Mouse (Mus musculus) intestine, embryonic 15.5 days (tissue): ENCODE measurements around the gene Taf8. TPM values are rescaled to one million over a fixed set of nuclear protein-coding genes. Genes with fewer than 3 reads are reported as not detected.
A peak's percentile ranks its signal among the peaks of the same experiment; 100 is the strongest.

Source experiments
- ATAC-seq: fragments of 200-750 bp; cut with Nextera tagmentation; 2 replicates; pipeline ENCODE4 v1.8.0; 2017; ENCODE audit warnings: moderate TSS enrichment, moderate library complexity
- H3K27ac ChIP-seq: fragments of 300-500 bp; sonication (generic); 2 replicates; pipeline ENCODE4 v1.5.1; 2015; ENCODE audit warnings: mild to moderate bottlenecking, inconsistent platforms
- H3K27me3 ChIP-seq: fragments of 300-500 bp; sonication (generic); replicated peaks from 2 replicates; pipeline ENCODE4 v1.6.1; 2015; ENCODE audit warnings: inconsistent platforms
- H3K36me3 ChIP-seq: fragments of 300-500 bp; sonication (generic); 2 replicates; pipeline ENCODE4 v1.6.1; 2015; ENCODE audit warnings: inconsistent platforms
- H3K4me1 ChIP-seq: fragments of 300-500 bp; sonication (generic); replicated peaks from 2 replicates; pipeline ENCODE4 v1.6.1; 2015; ENCODE audit warnings: inconsistent platforms
- H3K4me2 ChIP-seq: fragments of 300-500 bp; sonication (generic); replicated peaks from 2 replicates; pipeline ENCODE4 v1.6.1; 2015; ENCODE audit warnings: mild to moderate bottlenecking, inconsistent platforms
- H3K4me3 ChIP-seq: fragments of 300-500 bp; sonication (generic); replicated peaks from 2 replicates; pipeline ENCODE4 v1.5.1; 2015; ENCODE audit warnings: inconsistent platforms
- H3K9ac ChIP-seq: fragments of 300-500 bp; sonication (generic); 2 replicates; pipeline ENCODE4 v1.6.1; 2015; ENCODE audit warnings: inconsistent platforms
- H3K9me3 ChIP-seq: fragments of 300-500 bp; sonication (generic); 2 replicates; pipeline ENCODE4 v1.6.1; 2016; ENCODE audit warnings: inconsistent platforms
- WGBS: fragments of 180-500 bp; shearing (Covaris S2); methylation state at CpG from one replicate; pipeline ENCODE4 v1.1.7; 2015; 5-methylcytosine and 5-hydroxymethylcytosine counted together
- polyA plus RNA-seq: library from polyadenylated mRNA; unstranded; fragments of >200 nt; fragmentation: Nextera tagmentation; extraction: Ambion mirVana; gene quantifications from 2 replicates; pipeline ENCODE4 v1.2.1, GENCODE M21; 2015

Gene Taf8
- polyA plus RNA-seq, 1 experiment from 2014 or later = 20.4 TPM

DNA sequence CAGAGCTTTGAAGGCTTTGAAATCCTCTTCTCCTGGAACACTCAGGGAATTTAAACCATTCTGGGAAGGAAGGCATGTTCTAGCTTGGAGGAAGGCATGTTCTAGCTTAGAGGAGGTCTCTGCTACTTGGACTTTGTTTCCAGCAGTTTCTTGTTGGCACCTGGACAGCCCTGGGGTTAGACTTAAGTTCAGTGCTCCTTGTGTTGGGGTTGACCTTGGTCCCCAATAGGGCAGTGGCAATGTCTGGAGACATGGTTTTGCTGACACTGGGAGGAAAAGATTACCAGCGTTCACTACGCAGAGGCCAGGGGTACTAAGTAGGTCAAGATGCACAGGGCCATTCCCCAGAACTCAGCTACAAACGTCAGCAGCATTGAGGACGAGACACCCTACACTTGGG lies 26.9 kb downstream of the Taf8 start:
- no peak overlapping the region for H3K4me2 ChIP-seq
- H3K9me3 ChIP-seq = no peaks in the 10 kb centered on the region
- no peak for ATAC-seq
- no peak overlapping the region for H3K27ac ChIP-seq
- H3K4me3 ChIP-seq = no peak overlapping the region
- peaks cover 21% of the 10 kb centered on the region for H3K4me1 ChIP-seq
- H3K36me3 ChIP-seq = no peaks in the 10 kb centered on the region
- H3K27me3 ChIP-seq = no peaks in the 10 kb centered on the region
- WGBS = 88% methylated on average over 4 of the region's 4 CpGs
- no peak overlapping the region for H3K9ac ChIP-seq

DNA sequence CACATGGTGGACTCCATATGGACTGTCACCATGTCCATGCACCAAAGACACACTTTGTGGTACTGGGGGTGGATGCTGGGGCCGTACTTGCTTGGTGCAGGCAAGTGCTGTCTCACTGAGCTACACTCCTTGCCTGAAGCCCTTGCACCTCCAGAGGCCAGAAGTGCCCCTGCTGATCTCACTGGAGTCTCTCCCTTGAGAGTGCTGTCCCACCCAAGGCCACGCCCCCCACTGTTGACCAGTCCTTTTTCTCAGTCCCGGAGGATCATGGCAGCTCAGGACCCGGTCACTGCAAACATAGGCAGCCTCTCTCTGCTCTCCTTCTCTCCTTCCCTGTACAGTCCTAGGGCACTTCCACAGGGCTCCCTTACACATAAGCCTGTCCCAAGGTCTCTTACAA lies 27.8 kb downstream of the Taf8 start:
- Histone ChIP-seq H3K9ac (no peak overlapping the region), H3K27me3 (no peaks in the 10 kb centered on the region), H3K27ac (no peak overlapping the region), H3K4me2 (no peak overlapping the region), H3K4me3 (no peak overlapping the region), H3K36me3 (no peaks in the 10 kb centered on the region), H3K9me3 (no peaks in the 10 kb centered on the region), H3K4me1 (peaks cover 23% of the 10 kb centered on the region)
- no peak for ATAC-seq
- 63% methylated on average over 4 of the region's 4 CpGs for WGBS

DNA sequence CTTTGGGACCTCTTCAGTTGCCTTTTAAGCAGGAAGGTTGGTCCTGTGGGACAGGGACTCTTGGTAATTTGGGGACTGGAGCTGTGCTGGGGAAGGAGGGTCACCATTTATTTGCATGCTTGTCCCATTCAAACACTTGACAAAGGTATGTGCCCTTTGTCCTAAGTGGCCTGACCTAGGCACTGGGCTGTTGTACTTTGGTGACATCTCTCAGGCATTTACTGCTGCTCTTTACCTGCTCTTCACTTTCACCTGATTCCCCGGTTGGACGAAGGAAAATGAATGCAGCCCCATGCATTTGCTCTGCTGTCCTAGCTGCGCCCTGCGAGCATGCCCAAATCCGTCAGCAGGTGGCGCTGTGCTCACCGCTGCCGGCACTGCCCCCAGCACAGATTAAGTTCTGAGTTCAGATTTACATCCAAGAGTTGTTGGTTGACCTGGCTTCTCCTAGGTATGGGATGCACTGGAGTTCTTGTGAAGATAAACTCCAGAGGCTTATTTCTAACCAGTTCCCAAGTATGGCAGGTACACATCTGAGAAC lies 28.6 kb downstream of the Taf8 start:
- peak; percentile 15; the same call in 1 of the 2 replicates for ATAC-seq
- no peak overlapping the region for H3K27ac ChIP-seq

DNA sequence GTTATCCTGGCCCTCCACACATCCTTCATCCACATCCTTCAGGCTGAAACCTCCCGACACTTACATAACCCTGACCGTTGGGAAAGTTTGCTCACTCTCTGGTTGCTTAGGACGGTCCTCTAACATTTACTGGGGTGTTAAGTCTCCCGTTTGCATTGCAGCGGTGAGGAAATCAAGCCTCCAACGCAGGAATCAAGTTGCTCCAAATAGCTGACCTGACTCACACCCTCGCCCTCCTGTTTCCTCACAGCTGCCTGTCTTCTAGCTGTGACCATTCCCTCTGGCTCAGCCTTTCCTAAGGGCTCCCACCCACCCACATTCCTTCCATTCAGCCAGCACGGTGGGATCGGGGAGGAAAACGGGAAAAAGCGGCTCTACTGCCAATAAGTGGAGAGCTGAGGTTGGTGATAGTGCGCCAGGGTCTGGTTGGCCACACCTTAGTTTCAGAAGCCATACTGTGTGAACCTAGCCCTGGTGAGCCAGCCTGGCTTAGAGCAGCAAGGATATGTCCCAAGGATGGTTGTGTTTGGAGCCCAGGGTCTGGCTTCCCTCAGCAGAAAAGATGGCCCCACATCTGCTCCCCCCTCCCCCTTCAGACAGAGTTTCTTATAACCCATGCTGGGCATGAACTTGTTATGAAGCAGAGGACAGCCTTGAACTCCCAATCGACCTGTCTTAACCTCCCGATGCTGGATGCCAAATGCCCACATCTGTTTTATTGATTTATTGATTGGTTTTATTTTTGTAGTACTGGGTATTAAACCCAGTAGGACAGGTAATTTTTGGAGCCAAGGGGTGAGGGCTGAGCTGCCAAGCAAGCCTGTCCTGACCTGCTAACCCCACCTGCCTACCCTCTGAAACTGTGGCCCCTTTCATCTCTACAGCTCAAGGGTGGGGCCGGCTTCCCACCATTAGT lies 29.4 kb downstream of the Taf8 start:
- no peak overlapping the region for H3K9ac ChIP-seq
- no peaks in the 10 kb centered on the region for H3K9me3 ChIP-seq
- peak; percentile 21; the same call in 1 of the 2 replicates for ATAC-seq
- WGBS = 34% methylated on average over 15 of the region's 15 CpGs
- H3K4me1 ChIP-seq = peaks cover 33% of the 10 kb centered on the region
- H3K27ac ChIP-seq = no peak overlapping the region
- no peaks in the 10 kb centered on the region for H3K36me3 ChIP-seq
- no peak overlapping the region for H3K4me3 ChIP-seq
- 0 out of 2 replicates have a peak, but pooled peaks cover 1% of the 10 kb centered on the region for H3K27me3 ChIP-seq
- no peak overlapping the region for H3K4me2 ChIP-seq

More for the DNA sequence above, 28.6 kb downstream of the Taf8 start:
- H3K9me3 ChIP-seq = no peaks in the 10 kb centered on the region
- no peaks in the 10 kb centered on the region for H3K27me3 ChIP-seq
- H3K4me1 ChIP-seq = peaks cover 25% of the 10 kb centered on the region
- H3K4me2 ChIP-seq = no peak overlapping the region
- no peak overlapping the region for H3K9ac ChIP-seq
- H3K36me3 ChIP-seq = no peaks in the 10 kb centered on the region
- 11% methylated on average over 8 of the region's 8 CpGs for WGBS
- H3K4me3 ChIP-seq = no peak overlapping the region

DNA sequence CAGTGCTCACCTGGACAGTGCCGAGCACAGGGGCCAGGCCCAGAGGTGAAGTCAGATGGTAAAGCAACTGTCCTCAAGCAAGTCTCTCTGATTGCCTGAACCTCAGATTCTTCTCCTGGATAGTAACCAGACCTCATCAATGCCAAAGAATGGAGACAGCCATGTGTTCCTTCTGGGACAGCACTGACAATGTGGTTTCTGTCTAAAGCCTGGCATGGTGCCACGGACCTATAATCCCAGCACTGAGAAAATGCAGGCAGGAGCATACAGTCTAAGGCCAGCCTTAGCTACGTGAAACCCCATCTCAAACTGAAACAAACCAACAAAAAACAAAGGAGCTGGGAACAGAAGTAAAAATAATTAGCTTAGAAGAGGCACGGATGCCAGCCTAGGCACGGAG lies 31.4 kb downstream of the Taf8 start:
- H3K27me3 ChIP-seq = 0 out of 2 replicates have a peak, but pooled peaks cover 3% of the 10 kb centered on the region
- WGBS = 56% methylated on average over 5 of the region's 5 CpGs
- H3K36me3 ChIP-seq = no peaks in the 10 kb centered on the region
- H3K27ac ChIP-seq = peak overlapping the region; percentile 62
- no peak overlapping the region for H3K9ac ChIP-seq
- H3K4me1 ChIP-seq = peaks cover 43% of the 10 kb centered on the region
- ATAC-seq = no peak
- H3K4me2 ChIP-seq = no peak overlapping the region
- no peak overlapping the region for H3K4me3 ChIP-seq
- H3K9me3 ChIP-seq = no peaks in the 10 kb centered on the region

DNA sequence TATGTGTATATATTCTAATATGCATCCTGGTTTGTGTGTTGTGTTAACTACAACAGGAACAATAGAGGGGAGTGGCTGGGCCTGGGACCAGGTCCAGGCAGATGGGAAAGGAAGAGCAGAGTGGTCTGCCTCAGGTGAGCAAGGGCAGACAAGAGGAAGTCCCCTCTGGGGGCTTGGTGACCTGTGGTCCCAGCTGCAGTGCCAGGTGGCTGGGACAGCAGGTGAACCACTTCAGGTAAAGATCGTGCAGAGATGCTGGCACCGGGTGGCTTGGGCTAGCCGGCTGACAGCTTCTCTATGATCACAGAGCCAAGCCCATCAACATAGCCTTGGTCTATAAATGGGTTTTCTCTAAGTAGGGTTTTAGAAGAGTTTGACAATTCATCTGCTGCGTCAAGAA lies 32.0 kb downstream of the Taf8 start:
- peaks cover 46% of the 10 kb centered on the region for H3K4me1 ChIP-seq
- H3K4me3 ChIP-seq = no peak overlapping the region
- H3K27ac ChIP-seq = 0 out of 2 replicates have a peak overlapping the region, but pooled peaks have one; percentile 15
- 86% methylated on average over 4 of the region's 4 CpGs for WGBS
- H3K4me2 ChIP-seq = no peak overlapping the region
- H3K9ac ChIP-seq = no peak overlapping the region
- ATAC-seq = no peak
- H3K36me3 ChIP-seq = no peaks in the 10 kb centered on the region
- 0 out of 2 replicates have a peak, but pooled peaks cover 3% of the 10 kb centered on the region for H3K27me3 ChIP-seq
- H3K9me3 ChIP-seq = no peaks in the 10 kb centered on the region

DNA sequence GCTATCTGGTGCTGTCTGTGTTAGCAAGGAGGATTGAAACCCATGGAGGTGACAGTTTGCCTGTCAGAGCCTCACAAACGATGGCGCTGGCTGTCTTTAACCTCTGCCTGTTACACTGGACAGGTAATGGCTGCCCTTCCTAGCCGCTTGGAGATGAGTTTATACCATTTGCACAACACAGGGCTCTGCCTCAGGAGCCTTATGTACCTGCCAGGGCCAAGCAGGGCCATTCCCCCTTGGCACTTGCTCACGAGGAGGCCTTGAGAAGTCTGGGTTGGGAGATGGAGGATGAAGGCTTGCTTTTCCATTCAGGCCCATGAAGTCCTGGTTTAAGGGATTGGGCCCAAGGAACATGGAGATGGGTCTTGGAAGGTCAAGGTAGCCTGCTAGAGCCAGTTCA lies 32.5 kb downstream of the Taf8 start:
- no peaks in the 10 kb centered on the region for H3K9me3 ChIP-seq
- no peak overlapping the region for H3K9ac ChIP-seq
- no peak overlapping the region for H3K27ac ChIP-seq
- 0 out of 2 replicates have a peak, but pooled peaks cover 3% of the 10 kb centered on the region for H3K27me3 ChIP-seq
- no peak overlapping the region for H3K4me3 ChIP-seq
- WGBS = 90% methylated on average over 4 of the region's 4 CpGs
- H3K36me3 ChIP-seq = no peaks in the 10 kb centered on the region
- no peak for ATAC-seq
- H3K4me1 ChIP-seq = peaks cover 51% of the 10 kb centered on the region
- no peak overlapping the region for H3K4me2 ChIP-seq

DNA sequence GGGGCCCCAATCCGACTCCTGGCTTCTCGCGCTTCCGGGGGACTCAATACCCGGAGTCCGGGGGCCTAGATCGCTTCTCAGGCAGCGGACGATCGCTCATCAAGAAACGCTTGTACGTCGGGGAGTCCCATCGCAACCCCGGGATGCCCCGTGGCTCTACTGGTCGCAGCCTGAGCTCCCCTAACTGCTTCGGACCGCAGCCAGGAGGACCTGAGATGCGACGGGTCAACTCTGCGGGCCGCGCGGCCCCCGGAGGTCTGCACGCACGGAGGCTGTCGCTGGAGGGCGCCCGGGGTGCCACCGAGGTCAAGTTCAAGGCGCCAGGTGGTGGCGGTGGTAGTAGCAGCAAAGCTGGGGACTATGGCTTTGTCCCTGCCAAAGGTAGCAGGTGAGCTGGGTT lies 33.6 kb downstream of the Taf8 start:
- 25% methylated on average over 34 of the region's 34 CpGs for WGBS
- peak overlapping the region; percentile 17 for H3K4me3 ChIP-seq
- no peak for ATAC-seq
- peak overlapping the region; percentile 47 for H3K4me2 ChIP-seq
- 0 out of 2 replicates have a peak, but pooled peaks cover 3% of the 10 kb centered on the region for H3K27me3 ChIP-seq
- H3K9ac ChIP-seq = no peak overlapping the region
- H3K27ac ChIP-seq = no peak overlapping the region
- H3K9me3 ChIP-seq = no peaks in the 10 kb centered on the region
- H3K4me1 ChIP-seq = peaks cover 55% of the 10 kb centered on the region
- H3K36me3 ChIP-seq = no peaks in the 10 kb centered on the region

DNA sequence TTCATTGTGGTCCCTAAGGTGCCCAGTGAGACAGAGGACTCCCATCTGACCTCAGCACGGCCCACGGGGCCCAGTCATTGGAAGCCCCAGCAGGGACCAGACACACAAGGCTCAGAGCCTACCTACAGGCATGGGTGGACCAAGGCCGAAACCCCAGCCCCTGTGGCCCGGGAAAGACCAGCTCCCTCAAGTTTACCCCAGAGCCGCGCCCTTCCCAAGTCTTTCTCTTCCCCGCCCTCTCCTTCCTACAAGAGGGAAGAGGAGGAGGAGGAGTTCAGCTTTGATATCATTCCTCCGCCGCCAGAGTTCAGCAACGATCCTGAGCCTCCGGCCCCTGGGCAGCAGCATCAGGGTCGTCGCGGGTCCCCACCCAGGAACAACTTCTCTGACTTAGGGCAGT lies 34.0 kb downstream of the Taf8 start:
- Histone ChIP-seq H3K9me3 (no peaks in the 10 kb centered on the region), H3K4me1 (peaks cover 51% of the 10 kb centered on the region), H3K36me3 (no peaks in the 10 kb centered on the region), H3K9ac (no peak overlapping the region), H3K4me2 (peak overlapping the region; percentile 47), H3K27ac (no peak overlapping the region), H3K27me3 (0 out of 2 replicates have a peak, but pooled peaks cover 3% of the 10 kb centered on the region), H3K4me3 (peak overlapping the region; percentile 17)
- no peak for ATAC-seq
- WGBS = 32% methylated on average over 14 of the region's 14 CpGs

DNA sequence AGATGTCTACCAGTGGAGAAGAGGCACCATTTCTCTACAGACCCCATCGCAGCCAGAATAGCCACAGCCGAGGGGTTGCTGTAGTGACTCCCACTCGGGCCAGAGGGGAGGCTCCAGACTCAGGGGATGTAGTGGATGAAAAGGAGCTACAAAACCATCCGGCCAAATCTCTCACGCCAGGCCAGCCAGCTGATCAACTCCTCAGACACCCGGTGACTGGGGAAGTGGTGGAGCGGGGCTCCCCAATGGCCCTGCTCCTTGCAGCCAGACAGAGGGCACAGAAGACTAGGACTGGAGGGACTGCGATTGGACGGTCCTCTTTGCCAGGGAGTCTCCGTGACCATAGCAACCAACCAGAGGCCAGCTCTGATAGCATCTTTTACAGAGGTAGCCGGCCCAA lies 34.4 kb downstream of the Taf8 start:
- Histone ChIP-seq H3K36me3 (no peaks in the 10 kb centered on the region), H3K27me3 (0 out of 2 replicates have a peak, but pooled peaks cover 3% of the 10 kb centered on the region), H3K4me2 (no peak overlapping the region), H3K9me3 (no peaks in the 10 kb centered on the region), H3K9ac (no peak overlapping the region), H3K4me3 (no peak overlapping the region), H3K27ac (no peak overlapping the region), H3K4me1 (peaks cover 50% of the 10 kb centered on the region)
- ATAC-seq = no peak
- 75% methylated on average over 11 of the region's 11 CpGs for WGBS

DNA sequence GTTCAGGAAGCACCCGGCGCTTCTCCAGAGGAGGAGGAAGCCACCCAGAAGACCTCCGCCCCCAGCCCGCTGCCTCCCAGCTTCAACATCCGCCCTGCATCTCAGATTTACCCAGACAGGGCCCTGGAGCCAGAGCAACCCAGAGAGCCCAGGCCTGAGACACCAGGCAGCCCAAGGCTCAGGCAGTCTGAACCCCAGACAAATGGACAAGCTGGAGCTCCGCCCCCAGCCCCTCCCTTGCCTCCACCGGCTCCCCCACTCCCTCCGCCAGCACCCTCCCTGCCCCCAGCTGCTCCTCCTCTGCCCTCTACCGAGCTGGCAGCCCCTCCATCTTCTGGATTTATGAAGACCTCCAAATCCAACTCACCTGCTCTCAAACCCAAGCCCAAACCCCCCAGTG lies 35.8 kb downstream of the Taf8 start:
- Histone ChIP-seq H3K4me2 (no peak overlapping the region), H3K9ac (no peak overlapping the region), H3K36me3 (no peaks in the 10 kb centered on the region), H3K4me1 (peaks cover 53% of the 10 kb centered on the region), H3K9me3 (no peaks in the 10 kb centered on the region), H3K4me3 (no peak overlapping the region), H3K27ac (no peak overlapping the region), H3K27me3 (0 out of 2 replicates have a peak, but pooled peaks cover 3% of the 10 kb centered on the region)
- WGBS = 34% methylated on average over 9 of the region's 9 CpGs
- ATAC-seq = no peak

DNA sequence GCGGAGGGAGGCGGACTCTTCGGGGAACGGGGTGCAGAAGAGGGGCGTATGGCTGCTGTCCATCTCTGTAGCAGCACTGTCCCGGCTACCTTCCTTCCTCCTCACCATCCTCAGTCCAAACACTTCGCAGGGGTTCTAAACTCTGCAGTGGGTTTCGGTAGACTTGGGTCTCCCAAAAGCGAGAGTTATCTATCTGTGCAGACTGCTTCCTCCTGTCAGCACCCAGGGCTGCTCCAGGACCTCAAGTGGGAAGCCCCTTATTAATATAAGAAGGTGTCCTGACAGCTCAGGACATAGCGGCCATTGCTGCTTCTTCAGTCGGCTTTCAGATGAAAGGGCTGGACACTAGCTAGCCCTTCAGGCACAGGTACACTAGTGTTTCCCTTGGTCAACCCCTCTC lies 37.1 kb downstream of the Taf8 start:
- H3K4me3 ChIP-seq = no peak overlapping the region
- no peak overlapping the region; the same call in 1 of the 2 replicates for H3K27ac ChIP-seq
- peaks cover 54% of the 10 kb centered on the region for H3K4me1 ChIP-seq
- 73% methylated on average over 11 of the region's 11 CpGs for WGBS
- H3K27me3 ChIP-seq = 0 out of 2 replicates have a peak, but pooled peaks cover 3% of the 10 kb centered on the region
- H3K9ac ChIP-seq = no peak overlapping the region
- no peak for ATAC-seq
- peak overlapping the region; percentile 27; the same call in 1 of the 2 replicates for H3K4me2 ChIP-seq
- H3K36me3 ChIP-seq = no peaks in the 10 kb centered on the region
- H3K9me3 ChIP-seq = no peaks in the 10 kb centered on the region
